Mouse (Mus musculus): Measurements from ENCODE around the gene Pmfbp1.

Pmfbp1 gene

GRCm38 (mm10) chr8:109590901-109591300, 97.1 kb downstream of the Pmfbp1 start:
- in situ Hi-C loops (cut with MboI; ENCODE audit: low sequenced_read_pairs) = no loop called here

GRCm38 (mm10) chr8:109591367-109591766, 97.5 kb downstream of the Pmfbp1 start:
- in situ Hi-C loops (cut with MboI; ENCODE audit: low sequenced_read_pairs) = no loop called here

GRCm38 (mm10) chr8:109592164-109592563, 98.3 kb downstream of the Pmfbp1 start:
- in situ Hi-C loops (cut with MboI; ENCODE audit: low sequenced_read_pairs) = no loop called here

Measured in CH12F3 (cell line).